Mouse (Mus musculus) lung, postnatal 10 days (tissue): ENCODE results near the gene Ets1.

ENCODE experiments used
- DNase-seq: peaks from one replicate; pipeline ENCODE4 v3.0.0; 2021

Ets1 gene

GRCm38 (mm10) chr9:32782391-32783092, 146.5 kb downstream of the Ets1 start:
- DNase-seq, result peak; percentile 40

DNA sequence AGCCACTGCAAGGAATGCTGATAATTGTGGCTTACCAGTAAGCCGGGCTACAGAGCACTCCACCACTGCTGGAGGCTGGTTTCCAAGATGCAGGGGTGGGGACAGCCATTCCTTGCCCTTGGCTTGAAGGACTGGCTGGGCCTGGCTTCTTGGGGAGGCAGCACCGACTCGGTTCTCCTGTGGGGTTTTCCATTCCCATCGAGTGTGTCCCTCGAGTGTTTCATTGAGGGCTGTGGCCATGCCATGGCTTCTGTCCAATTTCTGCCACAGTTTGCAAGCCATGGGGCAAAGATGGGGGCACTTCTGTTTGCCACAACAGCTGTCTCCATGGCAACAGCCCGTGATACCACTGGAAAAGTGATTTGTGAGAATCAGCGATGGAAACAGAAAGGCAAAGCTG, 151.1 kb downstream of the Ets1 start:
- DNase-seq, result peak; percentile 19

GRCm38 (mm10) chr9:32787615-32788014, 151.6 kb downstream of the Ets1 start:
- peak; percentile 75 for DNase-seq

GRCm38 (mm10) chr9:32789306-32789705, 153.3 kb downstream of the Ets1 start:
- peak; percentile 59 for DNase-seq

DNA sequence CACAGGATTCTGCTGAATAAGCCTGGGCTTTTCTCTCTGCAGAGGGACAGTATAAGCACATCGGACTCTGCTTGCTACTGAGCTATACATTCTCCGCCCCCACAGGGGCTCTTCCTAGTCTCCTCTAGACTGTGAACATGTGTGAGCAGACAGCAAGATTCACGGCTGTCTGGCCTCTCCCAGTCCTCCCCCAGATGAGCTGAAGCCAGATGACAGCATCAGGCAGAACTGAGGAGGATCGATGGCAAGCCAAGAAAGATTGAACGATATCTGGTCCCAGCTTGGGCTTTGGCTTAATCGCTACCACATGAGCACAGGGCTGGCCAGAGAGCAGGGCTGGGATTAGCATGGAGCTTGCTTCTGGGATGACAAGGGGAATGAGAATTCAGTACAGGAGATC, 155.7 kb downstream of the Ets1 start:
- DNase-seq, result no peak

GRCm38 (mm10) chr9:32798171-32798570, 162.2 kb downstream of the Ets1 start:
- DNase-seq, result no peak

DNA sequence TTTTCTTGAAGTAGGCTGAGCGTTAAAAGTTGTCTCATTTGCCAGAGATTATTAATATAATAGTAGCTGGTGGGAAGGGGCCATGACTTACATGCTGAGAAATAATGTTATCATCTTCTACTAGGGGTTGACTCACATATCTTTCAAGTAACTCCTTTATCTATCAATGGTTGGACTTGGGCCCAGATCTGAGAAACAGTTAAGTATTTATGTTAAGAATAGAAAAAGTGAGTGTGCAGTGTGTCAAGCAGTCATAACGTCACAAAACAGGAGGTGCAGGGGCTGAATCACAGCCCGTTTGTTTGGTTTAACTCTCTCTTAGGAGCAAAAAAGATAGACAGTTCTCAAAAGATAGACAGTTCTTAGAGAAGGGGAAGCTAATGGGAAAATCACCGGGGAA, 170.1 kb downstream of the Ets1 start:
- DNase-seq, result no peak
